Mouse (Mus musculus) heart, embryonic 12.5 days (tissue): Measurements from ENCODE around the gene Rap1gap. TPM values are rescaled to one million over a fixed set of nuclear protein-coding genes. Genes with fewer than 3 reads are reported as not detected.

Experiments used
- ATAC-seq: fragments of 200-750 bp; cut with Nextera tagmentation; 2 replicates; pipeline ENCODE4 v1.8.0; 2017; ENCODE audit warnings: moderate TSS enrichment, moderate library complexity; ENCODE audit not compliant: insufficient number of reproducible peaks, low FRiP score
- H3K27ac ChIP-seq: fragments of 300-500 bp; sonication (generic); 2 replicates; pipeline ENCODE4 v1.5.1; 2016; ENCODE audit warnings: mild to moderate bottlenecking, moderate library complexity; ENCODE audit not compliant: poor library complexity, severe bottlenecking
- H3K27me3 ChIP-seq: fragments of 300-500 bp; sonication (generic); replicated peaks from 2 replicates; pipeline ENCODE4 v1.6.1; 2016; ENCODE audit warnings: mild to moderate bottlenecking, moderate library complexity
- H3K36me3 ChIP-seq: fragments of 300-500 bp; sonication (generic); 2 replicates; pipeline ENCODE4 v1.6.1; 2016; ENCODE audit warnings: mild to moderate bottlenecking, moderate library complexity
- H3K4me1 ChIP-seq: fragments of 300-500 bp; sonication (generic); replicated peaks from 2 replicates; pipeline ENCODE4 v1.6.1; 2016; ENCODE audit warnings: mild to moderate bottlenecking
- H3K4me2 ChIP-seq: fragments of 300-500 bp; sonication (generic); 2 replicates; pipeline ENCODE4 v1.6.1; 2016; ENCODE audit warnings: mild to moderate bottlenecking, moderate library complexity
- H3K4me3 ChIP-seq: fragments of 300-500 bp; sonication (generic); 2 replicates; pipeline ENCODE4 v1.5.1; 2016; ENCODE audit warnings: mild to moderate bottlenecking
- H3K9ac ChIP-seq: fragments of 300-500 bp; sonication (generic); 2 replicates; pipeline ENCODE4 v1.6.1; 2016; ENCODE audit warnings: mild to moderate bottlenecking, moderate library complexity
- H3K9me3 ChIP-seq: fragments of 300-500 bp; sonication (generic); replicated peaks from 2 replicates; pipeline ENCODE4 v1.6.1; 2016; ENCODE audit warnings: mild to moderate bottlenecking, moderate library complexity
- WGBS: fragments of 180-500 bp; shearing (Covaris S2); methylation state at CpG from one replicate; pipeline ENCODE4 v1.1.7; 2016; 5-methylcytosine and 5-hydroxymethylcytosine counted together
- polyA plus RNA-seq: library from polyadenylated mRNA; unstranded; fragments of >200 nt; fragmentation: Nextera tagmentation; extraction: Ambion mirVana; gene quantifications from 2 replicates; pipeline ENCODE4 v1.2.1, GENCODE M21; 2016

The Rap1gap gene
- polyA plus RNA-seq, 1 experiment from 2014 or later: 4.3 TPM

- Histone ChIP-seq H3K4me2 (no peak overlapping the region), H3K9me3 (no peaks in the 10 kb centered on the region), H3K4me3 (no peak overlapping the region), H3K36me3 (peaks cover 16% of the 10 kb centered on the region), H3K27me3 (peaks cover 33% of the 10 kb centered on the region), H3K27ac (no peak overlapping the region), H3K4me1 (peaks cover 23% of the 10 kb centered on the region), H3K9ac (no peak overlapping the region)
- 91% methylated on average over 6 of the region's 6 CpGs for WGBS
- no peak for ATAC-seq
Measured at GRCm38 (mm10) chr4:137661547-137661946, 3.0 kb upstream of the Rap1gap start.

GRCm38 (mm10) chr4:137663491-137663890 lies 1.0 kb upstream of the Rap1gap start:
- H3K27me3 ChIP-seq: peaks cover 45% of the 10 kb centered on the region
- WGBS: 79% methylated on average over 4 of the region's 4 CpGs
- ATAC-seq: no peak

GRCm38 (mm10) chr4:137664980-137665675 lies 602 bp downstream of the Rap1gap start:
- Histone ChIP-seq H3K27me3 (peaks cover 45% of the 10 kb centered on the region), H3K9me3 (no peaks in the 10 kb centered on the region), H3K4me1 (peaks cover 27% of the 10 kb centered on the region), H3K9ac (peak overlapping the region; percentile 65), H3K4me3 (peak overlapping the region; percentile 52), H3K36me3 (no peaks in the 10 kb centered on the region), H3K27ac (no peak overlapping the region), H3K4me2 (peak overlapping the region; percentile 94)
- 15% methylated on average over 13 of the region's 15 CpGs for WGBS
- 0 out of 2 replicates have a peak, but pooled peaks have one; percentile 19 for ATAC-seq

More at GRCm38 (mm10) chr4:137663491-137663890, 1.0 kb upstream of the Rap1gap start:
- H3K27ac ChIP-seq: no peak overlapping the region
- no peak overlapping the region for H3K9ac ChIP-seq
- no peak overlapping the region for H3K4me3 ChIP-seq
- H3K36me3 ChIP-seq: no peaks in the 10 kb centered on the region
- H3K4me2 ChIP-seq: no peak overlapping the region
- peaks cover 27% of the 10 kb centered on the region for H3K4me1 ChIP-seq
- H3K9me3 ChIP-seq: no peaks in the 10 kb centered on the region

- ATAC-seq: no peak
- Histone ChIP-seq H3K4me1 (peaks cover 21% of the 10 kb centered on the region), H3K9me3 (no peaks in the 10 kb centered on the region), H3K36me3 (no peaks in the 10 kb centered on the region), H3K4me3 (no peak overlapping the region), H3K9ac (no peak overlapping the region), H3K27me3 (peaks cover 45% of the 10 kb centered on the region), H3K4me2 (no peak overlapping the region), H3K27ac (no peak overlapping the region)
- 81% methylated on average over 5 of the region's 5 CpGs for WGBS
Measured at GRCm38 (mm10) chr4:137665791-137666190, 1.3 kb downstream of the Rap1gap start.

- 58% methylated on average over 5 of the region's 5 CpGs for WGBS
- ATAC-seq: no peak
- peaks cover 45% of the 10 kb centered on the region for H3K27me3 ChIP-seq
Measured at GRCm38 (mm10) chr4:137666283-137666957, 1.9 kb downstream of the Rap1gap start.

DNA sequence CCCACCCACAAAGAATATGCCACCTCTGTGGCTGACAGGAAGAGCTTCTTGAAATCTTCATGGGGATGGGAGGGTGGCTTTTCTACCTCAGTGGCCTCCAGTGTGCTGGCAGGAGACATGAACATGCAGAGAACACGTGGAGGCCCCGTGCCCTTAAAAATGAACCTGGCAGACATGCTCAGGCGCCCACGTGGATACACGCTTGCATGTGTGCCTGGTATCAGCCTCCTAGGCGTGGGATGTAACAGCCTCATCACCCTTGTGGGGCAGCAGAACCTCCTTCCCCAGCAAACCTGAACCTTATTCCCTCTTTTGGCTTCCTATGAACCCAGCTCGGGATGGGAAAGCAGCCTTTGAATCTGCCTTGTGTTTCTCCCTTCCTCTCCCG lies 2.4 kb downstream of the Rap1gap start:
- Histone ChIP-seq H3K4me2 (no peak overlapping the region), H3K27ac (no peak overlapping the region), H3K27me3 (peaks cover 47% of the 10 kb centered on the region), H3K4me3 (no peak overlapping the region), H3K9me3 (no peaks in the 10 kb centered on the region), H3K9ac (no peak overlapping the region), H3K4me1 (peaks cover 15% of the 10 kb centered on the region), H3K36me3 (no peaks in the 10 kb centered on the region)
- WGBS: 63% methylated on average over 8 of the region's 8 CpGs
- no peak for ATAC-seq

More at GRCm38 (mm10) chr4:137666283-137666957, 1.9 kb downstream of the Rap1gap start:
- H3K4me3 ChIP-seq: no peak overlapping the region
- H3K4me1 ChIP-seq: peaks cover 15% of the 10 kb centered on the region
- H3K4me2 ChIP-seq: no peak overlapping the region
- H3K36me3 ChIP-seq: no peaks in the 10 kb centered on the region
- no peaks in the 10 kb centered on the region for H3K9me3 ChIP-seq
- H3K9ac ChIP-seq: no peak overlapping the region
- no peak overlapping the region for H3K27ac ChIP-seq

DNA sequence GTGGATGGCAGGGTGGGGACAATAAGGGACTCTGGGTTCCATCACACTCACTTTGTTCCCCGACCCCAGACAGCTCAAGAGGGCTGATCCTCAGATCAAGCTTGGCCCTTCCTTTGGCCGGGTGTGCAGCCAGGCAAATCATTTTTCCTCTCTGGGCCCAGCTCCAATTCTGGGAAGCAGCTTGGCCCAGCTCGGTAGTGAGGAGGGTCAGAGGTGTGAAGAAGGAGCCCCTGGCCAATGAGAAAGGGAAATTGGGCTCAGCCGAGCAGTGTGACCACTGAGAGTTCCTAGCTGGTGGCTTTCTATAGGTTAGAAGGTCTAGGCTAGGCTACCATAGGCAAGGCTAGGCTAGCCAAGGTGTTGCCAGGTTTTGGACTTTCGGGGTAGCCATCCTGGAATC lies 3.2 kb downstream of the Rap1gap start:
- WGBS: 45% methylated on average over 5 of the region's 5 CpGs
- H3K36me3 ChIP-seq: no peaks in the 10 kb centered on the region
- no peak overlapping the region for H3K27ac ChIP-seq
- ATAC-seq: no peak
- peaks cover 55% of the 10 kb centered on the region for H3K27me3 ChIP-seq
- no peak overlapping the region for H3K4me2 ChIP-seq
- peaks cover 15% of the 10 kb centered on the region for H3K4me1 ChIP-seq
- no peak overlapping the region for H3K4me3 ChIP-seq
- no peaks in the 10 kb centered on the region for H3K9me3 ChIP-seq
- H3K9ac ChIP-seq: no peak overlapping the region

DNA sequence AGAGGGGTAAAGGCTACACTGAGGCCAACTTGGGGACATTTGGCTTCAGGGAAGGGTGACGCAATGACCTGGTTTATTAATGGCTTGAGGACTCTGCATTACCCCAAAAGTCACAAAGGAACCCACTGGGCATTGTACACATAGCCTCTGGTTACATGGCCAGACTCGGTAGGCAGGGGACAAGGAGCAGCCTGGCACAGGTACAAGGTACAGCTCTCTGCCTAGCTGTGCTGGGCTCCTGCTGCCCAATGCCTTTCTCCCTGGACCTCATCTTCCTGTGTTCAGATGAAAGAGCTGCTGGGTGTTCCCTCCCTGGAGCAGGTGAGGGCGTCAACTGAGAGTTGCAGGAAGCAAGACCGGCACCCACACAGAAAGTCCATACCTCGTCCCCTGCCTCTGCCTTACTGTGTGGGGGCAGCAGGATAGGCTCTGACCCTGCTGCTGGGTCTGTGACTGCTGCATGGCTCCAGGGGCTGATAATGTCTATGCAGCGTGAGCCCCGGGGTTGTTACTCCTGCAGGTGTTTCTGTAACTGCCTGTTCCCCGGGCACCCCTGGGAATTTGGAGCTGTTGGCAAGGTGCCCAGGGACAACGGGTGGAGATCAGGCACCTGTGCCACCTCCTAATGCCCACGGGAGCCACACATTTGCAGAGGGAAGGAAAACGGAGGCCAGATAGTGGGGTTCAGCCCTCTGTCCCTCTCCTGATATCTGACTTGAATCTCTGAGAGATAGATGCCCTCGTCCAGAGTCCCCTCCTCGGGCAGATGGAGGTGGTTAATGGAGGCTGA lies 7.4 kb downstream of the Rap1gap start:
- no peak for ATAC-seq
- 0 out of 2 replicates have a peak, but pooled peaks cover under 1% of the 10 kb centered on the region for H3K4me1 ChIP-seq
- no peaks in the 10 kb centered on the region for H3K36me3 ChIP-seq
- H3K27me3 ChIP-seq: peaks cover 50% of the 10 kb centered on the region
- H3K9ac ChIP-seq: no peak overlapping the region
- WGBS: 61% methylated on average over 13 of the region's 13 CpGs
- H3K4me2 ChIP-seq: no peak overlapping the region
- H3K9me3 ChIP-seq: no peaks in the 10 kb centered on the region
- no peak overlapping the region for H3K4me3 ChIP-seq
- no peak overlapping the region for H3K27ac ChIP-seq

DNA sequence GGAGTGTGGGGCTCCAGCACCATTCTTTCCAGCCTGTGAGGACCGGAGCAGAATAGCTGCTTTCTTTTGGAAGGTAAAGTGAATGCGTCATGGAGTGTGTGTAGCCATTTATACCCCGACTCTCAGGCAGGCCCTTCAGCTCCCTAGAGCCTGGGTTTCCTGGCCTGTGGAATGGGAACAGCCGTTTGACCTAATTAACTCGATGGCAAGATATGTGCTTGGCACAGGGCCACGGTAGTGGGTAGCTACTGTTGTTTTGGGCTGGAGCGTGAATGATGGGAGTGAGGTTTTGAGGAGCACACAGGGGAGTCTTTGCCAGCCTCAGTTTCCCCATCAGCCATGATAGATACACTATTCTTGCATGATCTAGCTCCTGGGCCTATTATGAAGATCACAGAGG lies 11.0 kb downstream of the Rap1gap start:
- H3K27me3 ChIP-seq: peaks cover 78% of the 10 kb centered on the region
- no peak for ATAC-seq
- no peaks in the 10 kb centered on the region for H3K36me3 ChIP-seq
- no peaks in the 10 kb centered on the region for H3K4me1 ChIP-seq
- no peak overlapping the region for H3K4me3 ChIP-seq
- no peaks in the 10 kb centered on the region for H3K9me3 ChIP-seq
- H3K9ac ChIP-seq: no peak overlapping the region
- H3K27ac ChIP-seq: no peak overlapping the region
- no peak overlapping the region for H3K4me2 ChIP-seq
- 60% methylated on average over 7 of the region's 7 CpGs for WGBS

DNA sequence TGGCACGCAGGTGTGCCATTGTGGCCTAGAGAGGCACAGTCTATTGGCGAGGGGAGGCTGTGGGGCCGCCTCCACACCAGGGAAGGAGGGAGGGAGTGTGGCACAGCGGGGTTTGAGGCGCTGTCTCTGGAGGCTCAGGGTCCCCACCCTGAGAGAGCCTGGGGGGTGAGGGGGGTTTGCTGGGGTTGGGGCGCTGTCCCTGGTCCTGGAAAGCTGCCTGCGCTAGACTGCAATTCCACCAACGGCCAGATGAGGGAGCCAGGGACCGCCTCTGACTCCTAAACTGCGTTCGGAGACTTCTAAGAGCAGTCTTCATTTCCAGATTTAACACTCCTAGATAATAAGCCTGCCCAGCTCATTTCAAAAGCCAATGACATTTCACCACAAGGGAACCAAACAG lies 11.5 kb downstream of the Rap1gap start:
- 0 out of 2 replicates have a peak, but pooled peaks cover 2% of the 10 kb centered on the region for H3K4me1 ChIP-seq
- H3K4me3 ChIP-seq: no peak overlapping the region
- 11% methylated on average over 10 of the region's 11 CpGs for WGBS
- peaks cover 83% of the 10 kb centered on the region for H3K27me3 ChIP-seq
- H3K9ac ChIP-seq: no peak overlapping the region
- no peaks in the 10 kb centered on the region for H3K9me3 ChIP-seq
- H3K4me2 ChIP-seq: no peak overlapping the region
- H3K36me3 ChIP-seq: no peaks in the 10 kb centered on the region
- ATAC-seq: peak; percentile 26; the same call in 1 of the 2 replicates
- no peak overlapping the region for H3K27ac ChIP-seq
